Mouse (Mus musculus) telencephalon, adult 2 months (tissue): Measurements from ENCODE around the gene Mtfr1l.
A peak's percentile ranks its signal among the peaks of the same experiment; 100 is the strongest.
"Not testable (repeated sequence)": the region's sequence is repeated elsewhere in the genome, so short reads cannot be mapped to it uniquely, and the experiment has no call there.

Experiments
- DNase-seq: peaks from one replicate; pipeline ENCODE4 v3.0.0-alpha.2; 2011; ENCODE audit warnings: low read depth, low spot score

Gene Mtfr1l

GRCm38 (mm10) chr4:134516981-134517380 lies 18.2 kb downstream of the Mtfr1l start:
- no peak for DNase-seq

DNA sequence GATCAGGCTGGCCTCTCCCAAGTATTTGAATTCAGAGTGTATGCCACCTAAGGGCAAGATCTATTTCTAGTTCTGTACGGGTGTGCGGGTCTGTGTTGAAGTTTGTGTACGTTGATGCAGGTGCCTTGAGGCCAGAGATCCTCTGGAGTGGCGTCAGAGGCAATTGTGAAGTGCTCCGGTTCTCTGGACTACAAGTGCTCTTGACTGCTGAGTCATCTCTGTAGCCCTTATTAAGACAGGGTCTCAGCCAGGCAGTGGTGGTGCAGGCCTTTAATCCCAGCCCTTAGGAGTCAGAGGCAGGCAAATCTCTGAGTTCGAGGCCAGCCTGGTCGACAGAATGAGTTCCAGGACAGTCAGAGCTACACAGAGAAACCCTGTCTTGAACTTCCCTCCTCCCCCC lies 19.6 kb downstream of the Mtfr1l start:
- DNase-seq, result no peak

GRCm38 (mm10) chr4:134514309-134514930 lies 20.8 kb downstream of the Mtfr1l start:
- no peak for DNase-seq

- DNase-seq, result no peak
Measured at GRCm38 (mm10) chr4:134512798-134513197, 22.4 kb downstream of the Mtfr1l start.

DNA sequence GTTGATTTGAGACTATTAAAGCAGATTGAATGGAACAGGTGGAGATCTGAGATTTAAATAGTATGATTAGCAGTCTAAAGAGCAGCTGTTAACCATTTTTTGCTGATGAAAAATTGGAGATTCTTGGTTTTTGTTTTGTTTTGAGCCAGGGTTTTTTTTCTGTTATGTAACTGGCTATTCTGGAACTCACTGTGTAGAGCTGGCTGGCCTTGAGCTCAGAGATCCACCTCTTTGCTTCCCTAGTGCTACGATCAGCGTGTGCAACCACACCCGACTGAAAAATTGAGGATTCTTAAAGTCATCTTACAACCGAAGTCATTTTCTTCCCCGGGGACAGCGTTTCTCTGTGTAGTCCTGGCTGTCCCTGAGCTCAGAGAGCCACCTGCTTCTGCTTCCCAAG lies 23.5 kb downstream of the Mtfr1l start:
- DNase-seq, result no peak

DNA sequence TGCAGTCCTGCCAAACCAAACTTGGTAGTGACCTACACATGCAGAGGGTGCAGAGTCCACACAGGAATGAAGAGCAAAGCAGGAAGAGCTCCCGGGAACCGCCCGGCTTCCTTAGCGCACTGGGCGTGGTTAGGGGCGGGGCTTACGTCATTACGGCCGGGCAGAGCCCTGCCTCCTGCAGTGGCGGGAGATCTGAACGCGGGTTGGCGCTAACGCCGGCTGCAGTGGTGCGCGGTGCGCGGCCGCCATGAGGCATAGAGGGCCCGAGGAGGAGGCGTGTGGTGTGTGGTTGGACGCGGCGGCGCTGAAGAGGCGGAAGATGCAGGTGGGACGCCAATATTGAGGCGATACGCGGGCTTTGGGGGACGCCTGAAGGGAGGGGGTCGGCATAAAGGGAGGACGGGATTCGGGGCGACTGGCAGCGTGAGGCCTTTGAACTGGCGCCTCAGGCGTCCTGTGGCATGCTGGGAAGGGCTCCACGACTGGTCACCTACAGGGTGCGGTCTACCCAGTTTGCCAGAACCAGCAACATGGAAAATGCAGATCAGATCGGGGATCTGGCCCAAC lies 24.3 kb downstream of the Mtfr1l start, which contains the start of gene Aunip:
Gene Aunip, plus strand, starts transcription at position 155 of the 567 bp plus-strand sequence.
- peak; percentile 80 for DNase-seq

DNA sequence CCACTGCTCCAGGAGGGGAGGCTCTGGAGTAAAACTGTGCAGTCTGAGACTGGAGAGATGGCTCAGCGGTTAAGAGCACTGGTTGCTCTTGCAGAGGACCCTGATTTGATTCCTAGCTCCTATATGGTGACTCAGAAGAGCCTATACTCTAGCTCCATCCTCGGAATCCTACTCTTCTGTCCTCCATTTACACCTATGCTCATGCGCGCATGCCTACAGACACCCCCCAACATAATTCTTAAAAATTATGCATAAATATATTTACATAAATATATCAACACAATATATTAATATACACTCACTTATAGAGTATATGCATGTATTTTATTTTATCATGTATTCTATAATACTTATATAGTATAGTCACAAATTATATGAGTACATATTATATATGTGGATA lies 24.8 kb downstream of the Mtfr1l start:
- no peak for DNase-seq

GRCm38 (mm10) chr4:134506713-134507112 lies 28.5 kb downstream of the Mtfr1l start:
- DNase-seq, result no peak

GRCm38 (mm10) chr4:134505966-134506594 lies 29.1 kb downstream of the Mtfr1l start:
- no peak for DNase-seq

GRCm38 (mm10) chr4:134505303-134505789 lies 29.8 kb downstream of the Mtfr1l start:
- DNase-seq, result no peak

- no peak for DNase-seq
Measured at GRCm38 (mm10) chr4:134503686-134504357, 31.4 kb downstream of the Mtfr1l start.

DNA sequence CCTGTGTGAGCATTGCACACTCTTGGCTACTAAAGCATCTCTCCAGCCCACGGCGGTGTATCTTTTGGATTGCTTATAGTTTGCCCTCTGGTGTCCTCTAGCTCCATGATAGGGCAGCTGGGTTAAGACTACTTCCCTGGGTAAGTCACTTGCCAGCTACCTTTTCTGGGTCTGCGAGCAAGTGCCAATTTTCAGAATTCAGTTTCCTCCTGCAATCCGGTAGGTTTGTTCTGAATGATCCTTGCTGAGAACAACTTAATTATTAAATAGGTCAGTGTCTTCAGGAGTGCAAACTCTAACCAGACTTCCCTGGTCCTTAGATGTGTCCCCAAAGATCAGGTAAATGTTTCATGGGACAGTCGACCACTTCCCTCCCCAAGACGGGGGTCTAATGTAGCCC lies 34.1 kb downstream of the Mtfr1l start:
- no peak for DNase-seq

- not testable (repeated sequence) for DNase-seq
Measured at GRCm38 (mm10) chr4:134498983-134499382, 36.2 kb downstream of the Mtfr1l start.

- no peak for DNase-seq
Measured at GRCm38 (mm10) chr4:134497986-134498731, 37.0 kb downstream of the Mtfr1l start.

- no peak for DNase-seq
Measured at GRCm38 (mm10) chr4:134497223-134497622, 38.0 kb downstream of the Mtfr1l start.

GRCm38 (mm10) chr4:134496595-134497210 lies 38.5 kb downstream of the Mtfr1l start, which contains the start of gene Paqr7:
Paqr7 (plus strand) TSS chr4:134496697.
- DNase-seq, result no peak

DNA sequence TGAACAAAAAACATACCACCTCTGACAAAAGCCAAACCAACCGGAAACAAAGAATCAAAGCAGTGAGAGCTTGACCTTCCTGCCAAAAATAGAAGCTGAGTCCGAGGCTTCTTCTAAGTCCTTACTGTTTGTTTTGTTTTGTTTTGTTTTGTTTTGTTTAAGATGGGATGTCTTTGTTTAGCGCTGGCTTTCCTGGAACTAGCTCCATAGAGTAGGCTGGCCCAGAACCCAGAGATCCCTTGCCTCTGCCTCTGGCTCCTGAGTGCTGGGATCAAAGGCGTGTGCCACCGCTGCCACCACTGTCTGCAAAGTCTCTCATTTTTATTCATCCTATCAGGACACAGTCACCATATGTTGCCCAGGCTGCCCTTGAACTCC lies 39.7 kb downstream of the Mtfr1l start:
- no peak for DNase-seq

DNA sequence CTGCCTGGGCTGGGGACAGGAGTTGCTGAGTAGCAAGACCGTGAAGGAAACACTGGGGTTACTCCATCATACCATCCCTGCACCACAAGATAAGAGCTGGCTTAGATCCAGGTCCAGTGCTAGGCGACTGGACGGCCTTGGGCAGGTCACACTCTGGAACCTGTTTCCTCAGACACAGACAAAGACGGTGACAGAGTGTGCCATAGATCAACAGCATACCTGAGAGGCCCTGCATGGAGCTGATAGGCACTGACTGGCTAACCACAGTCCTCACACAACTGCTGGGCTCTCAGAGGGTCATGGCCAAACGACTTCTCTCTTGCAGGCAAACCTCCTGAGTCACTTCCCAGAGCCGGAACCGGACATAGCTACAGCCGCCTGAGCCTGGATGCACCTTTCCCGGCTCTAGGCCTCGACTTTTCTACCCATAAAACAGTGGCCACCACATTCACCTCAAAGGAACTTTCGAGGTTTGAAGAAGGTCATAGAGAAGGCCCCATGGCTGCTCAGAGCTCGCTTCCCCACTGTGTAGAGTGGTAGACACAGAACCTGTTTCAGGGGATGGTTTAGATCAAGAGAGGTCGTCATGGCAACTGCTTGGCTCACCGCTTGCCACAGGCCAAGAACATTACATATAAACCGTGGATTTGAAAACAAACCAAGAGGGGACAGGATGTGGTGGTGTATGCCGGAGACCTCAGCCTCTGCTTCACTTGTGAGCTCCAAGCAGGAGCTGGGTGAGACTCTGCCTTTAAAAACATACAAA lies 40.2 kb downstream of the Mtfr1l start:
- no peak for DNase-seq

- not testable (repeated sequence) for DNase-seq
Measured at GRCm38 (mm10) chr4:134494161-134494560, 41.0 kb downstream of the Mtfr1l start.

- DNase-seq, result no peak
Measured at GRCm38 (mm10) chr4:134491716-134492115, 43.5 kb downstream of the Mtfr1l start.
